Mouse (Mus musculus) embryonic fibroblast, embryonic 13.5 days (primary cell): ENCODE data around the gene Mag. TPM values are rescaled to one million over a fixed set of nuclear protein-coding genes. Genes with fewer than 3 reads are reported as not detected.
A peak's percentile ranks its signal among the peaks of the same experiment; 100 is the strongest.

Source experiments
- H3K27ac ChIP-seq: 2 replicates; pipeline ENCODE4 v1.5.1; 2012; ENCODE audit warnings: low read length, control low read depth, inconsistent platforms; ENCODE audit not compliant: insufficient read depth
- H3K4me1 ChIP-seq: 2 replicates; pipeline ENCODE4 v1.6.1; 2011; ENCODE audit warnings: low read length; ENCODE audit not compliant: control insufficient read depth, insufficient read depth
- H3K4me3 ChIP-seq: 2 replicates; pipeline ENCODE4 v1.5.1; 2011; ENCODE audit warnings: mild to moderate bottlenecking, control low read depth, low read length; ENCODE audit not compliant: insufficient read depth
- CTCF ChIP-seq: IDR thresholded peaks from 2 replicates; pipeline ENCODE4 v1.5.1; 2011; ENCODE audit warnings: mild to moderate bottlenecking, control low read depth, low read length, moderate library complexity, borderline replicate concordance; ENCODE audit not compliant: insufficient read depth
- POLR2A ChIP-seq: IDR thresholded peaks from 2 replicates; pipeline ENCODE4 v1.6.1; 2011; ENCODE audit warnings: low read depth, mild to moderate bottlenecking, control low read depth, low read length, moderate library complexity
- polyA plus RNA-seq: library from polyadenylated mRNA; stranded (reverse); fragments of >200 nt; gene quantifications from 2 replicates; pipeline ENCODE4 v1.2.4, GENCODE M21; 2011; ENCODE audit warnings: low read depth; ENCODE audit not compliant: missing spikeins, insufficient read length

The Mag gene
- not detected in 2 replicates for polyA plus RNA-seq

DNA sequence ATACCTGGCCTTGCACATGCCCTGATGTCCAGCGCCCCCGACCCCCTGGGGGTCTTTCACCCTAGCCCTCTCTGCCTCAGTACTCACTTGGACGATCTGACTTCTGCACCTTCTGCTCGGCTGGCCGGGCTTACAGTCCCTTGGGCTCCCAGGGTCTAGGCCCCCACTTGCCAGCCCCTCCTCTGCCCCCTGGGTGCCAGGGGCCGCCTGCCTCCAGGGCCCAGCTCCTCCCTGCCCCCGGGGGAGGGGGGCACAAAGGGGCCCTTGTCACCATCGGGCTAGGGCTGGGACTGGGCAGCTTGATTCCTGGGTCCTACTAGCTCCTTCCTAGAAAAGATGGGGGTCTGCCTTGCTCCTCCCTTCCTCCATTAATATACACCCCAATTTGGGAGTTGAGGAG is at the start of gene Mag:
Mag (minus strand) TSS at position 142 of the 400 bp plus-strand sequence.
- H3K4me3 ChIP-seq, result no peak within 1 kb of the TSS
- no peaks in the 10 kb centered on the region for H3K4me1 ChIP-seq
- TF ChIP-seq CTCF (no peak), POLR2A (no peak)
- no peak within 1 kb of the TSS for H3K27ac ChIP-seq

DNA sequence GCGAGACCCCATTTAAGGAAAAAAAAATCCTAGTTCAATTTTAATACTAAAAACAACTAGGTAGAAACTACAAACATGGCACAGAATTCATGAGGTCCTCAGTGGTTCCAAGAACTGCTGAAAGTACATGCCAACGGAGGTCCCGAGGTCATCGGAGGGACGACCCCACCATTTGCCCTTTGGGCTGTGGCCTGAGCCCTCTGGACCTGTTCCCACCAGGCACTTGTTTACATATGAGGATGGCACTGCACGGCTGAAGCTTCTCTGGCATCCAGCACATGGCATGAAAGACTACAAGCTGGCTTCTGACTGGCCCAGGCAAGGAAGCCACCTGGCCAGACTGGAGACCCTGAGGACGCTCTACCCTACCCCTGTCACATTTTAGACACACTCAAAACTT is 49.7 kb upstream of the Mag start:
- Histone ChIP-seq H3K4me1 (no peaks in the 10 kb centered on the region), H3K27ac (no peak overlapping the region), H3K4me3 (no peak overlapping the region)
- no peak for TF ChIP-seq POLR2A
- no peak for TF ChIP-seq CTCF

DNA sequence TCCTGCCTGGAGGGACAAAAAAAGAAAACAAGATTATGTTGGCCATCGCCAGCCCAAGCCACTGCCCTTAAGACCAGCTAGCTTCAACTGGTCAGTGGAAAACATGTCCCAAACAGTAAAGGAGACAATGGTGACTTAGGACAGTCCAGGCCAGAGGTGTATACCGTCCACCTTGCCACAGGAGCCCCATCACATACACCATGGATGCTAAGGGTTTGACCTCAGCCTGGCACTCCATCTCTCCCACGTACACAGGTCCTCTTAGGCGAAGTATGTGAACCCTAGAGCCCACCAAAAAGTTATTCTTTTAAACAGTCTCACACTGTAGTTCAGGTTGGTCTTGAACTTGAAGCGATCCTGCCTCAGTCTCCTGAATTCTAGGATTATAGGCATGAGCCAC is 48.2 kb upstream of the Mag start:
- Histone ChIP-seq H3K4me3 (no peak overlapping the region), H3K4me1 (no peaks in the 10 kb centered on the region; the same call in 1 of the 2 replicates), H3K27ac (no peak overlapping the region)
- TF ChIP-seq CTCF (no peak), POLR2A (peak; percentile 57)

DNA sequence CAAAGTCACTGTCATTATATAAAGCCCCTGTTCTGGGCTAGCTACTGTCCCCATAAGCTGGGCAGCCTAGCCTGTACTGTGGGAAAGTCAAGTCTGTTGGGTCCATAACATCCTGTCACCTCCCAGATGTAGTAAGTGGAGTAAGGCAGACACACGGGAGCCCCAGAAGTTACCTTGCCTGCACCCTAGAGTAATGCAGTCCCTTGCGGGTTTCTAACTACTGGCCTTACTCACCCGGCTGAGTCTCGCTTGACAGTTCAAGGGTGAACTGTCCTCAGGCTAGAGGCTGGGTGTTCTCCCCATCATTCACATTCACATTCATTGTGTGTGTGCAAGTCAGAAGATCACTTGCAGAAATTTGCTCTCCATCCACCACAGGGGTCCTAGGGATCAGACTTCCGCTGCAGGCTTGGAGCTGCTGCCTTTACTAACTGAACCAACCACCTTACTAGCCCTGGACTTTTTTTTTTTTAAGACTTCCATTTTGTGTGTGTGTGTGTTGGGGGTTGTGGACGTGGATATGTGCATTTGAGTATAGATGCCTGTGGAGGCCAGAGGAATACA is 45.2 kb upstream of the Mag start:
- TF ChIP-seq CTCF (no peak), POLR2A (0 out of 2 replicates have a peak, but pooled peaks have one; percentile 38)
- peaks cover 4% of the 10 kb centered on the region; the same call in 1 of the 2 replicates for H3K4me1 ChIP-seq
- no peak overlapping the region for H3K27ac ChIP-seq
- no peak overlapping the region for H3K4me3 ChIP-seq

DNA sequence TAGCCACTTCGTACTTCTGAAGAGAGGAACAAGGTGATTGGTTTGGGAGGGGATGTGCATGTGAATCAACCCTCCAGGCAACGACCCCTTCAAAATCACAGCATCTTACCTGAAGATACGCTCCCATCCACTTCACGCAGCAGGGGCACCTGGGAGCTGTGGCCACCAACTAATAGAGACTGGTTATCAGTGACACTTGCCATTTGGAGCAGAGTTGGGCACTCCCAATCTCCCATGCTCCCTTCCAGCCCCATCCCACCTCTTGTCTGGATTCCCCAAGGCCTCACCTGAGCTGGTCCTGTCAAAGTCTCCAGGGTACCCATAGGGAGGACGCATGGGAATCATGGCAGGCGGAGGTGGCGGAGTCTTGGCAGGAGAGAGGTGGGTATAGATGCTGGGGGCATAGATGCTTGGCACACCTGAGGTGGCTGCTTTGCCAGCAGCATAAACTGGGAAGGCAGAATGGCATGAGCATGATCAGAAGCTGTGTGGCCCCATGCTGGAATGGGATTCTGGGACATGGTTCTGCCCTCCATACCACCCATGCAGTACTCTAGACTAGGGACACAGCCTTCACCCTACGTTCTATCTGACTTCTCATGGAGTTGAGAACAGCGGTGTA is 44.3 kb upstream of the Mag start:
- H3K27ac ChIP-seq, result no peak overlapping the region
- H3K4me1 ChIP-seq, result peaks cover 4% of the 10 kb centered on the region; the same call in 1 of the 2 replicates
- no peak overlapping the region for H3K4me3 ChIP-seq
- TF ChIP-seq CTCF (no peak), POLR2A (peak; percentile 34; the same call in 1 of the 2 replicates)

DNA sequence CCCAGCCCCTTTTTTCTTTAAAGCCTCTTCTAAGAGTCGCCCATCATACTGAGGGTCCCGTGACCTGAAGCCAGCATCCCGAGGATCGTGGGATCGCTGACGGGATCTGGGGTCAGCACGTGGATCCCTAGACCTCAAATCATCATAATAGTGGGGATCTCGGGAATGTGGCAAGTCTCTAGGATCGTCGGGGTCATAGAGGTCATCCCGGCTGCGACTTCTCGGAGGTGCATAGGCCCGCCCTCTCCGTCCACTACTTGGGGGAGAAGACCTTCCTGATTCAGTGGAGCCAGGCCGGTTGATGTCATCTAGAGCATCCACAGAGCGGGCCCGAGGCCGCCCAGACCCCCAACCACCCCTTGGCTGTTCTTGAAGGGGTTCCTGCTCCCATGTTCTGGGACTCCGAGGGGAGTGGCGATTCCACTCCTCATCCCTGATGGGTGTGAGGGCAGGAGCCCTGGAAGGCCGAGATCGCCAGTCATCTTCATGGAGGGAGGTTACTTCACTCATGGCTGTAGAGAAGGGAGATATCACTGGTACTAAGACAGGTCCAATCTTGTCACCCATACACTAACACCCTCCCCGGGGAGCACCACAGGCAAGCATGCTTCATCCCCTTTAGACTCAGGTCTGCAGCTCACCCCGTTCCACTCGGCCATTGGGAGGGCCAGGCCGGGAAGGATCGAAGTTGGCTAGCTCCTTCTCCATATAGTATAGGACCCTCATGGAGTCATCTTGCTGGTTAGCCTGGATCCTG is 43.6 kb upstream of the Mag start:
- H3K27ac ChIP-seq, result peak overlapping the region; percentile 94; the same call in 1 of the 2 replicates
- H3K4me1 ChIP-seq, result peaks cover 4% of the 10 kb centered on the region; the same call in 1 of the 2 replicates
- no peak; the same call in 1 of the 2 replicates for TF ChIP-seq POLR2A
- no peak for TF ChIP-seq CTCF
- H3K4me3 ChIP-seq, result peak overlapping the region; percentile 77

DNA sequence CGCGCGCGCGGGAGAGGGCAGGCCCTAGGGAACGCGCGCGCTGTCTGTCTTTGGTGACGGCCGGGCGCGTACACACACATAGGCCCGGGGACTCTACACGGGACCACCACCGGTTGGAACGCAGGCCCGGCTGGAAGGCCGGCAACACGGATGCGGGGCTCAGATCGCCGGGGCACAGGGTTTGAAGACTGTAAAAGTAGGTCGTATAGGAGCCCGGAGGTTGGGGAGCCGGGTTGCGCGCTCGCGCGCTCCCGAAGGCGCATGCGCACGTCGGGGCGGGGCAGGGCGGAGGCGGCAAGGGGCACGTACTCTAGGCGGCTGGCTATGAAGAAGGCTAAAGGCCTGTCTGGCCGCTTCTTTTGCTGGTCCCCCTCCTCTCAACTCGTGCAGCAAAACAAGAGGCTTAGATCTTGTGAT is 42.7 kb upstream of the Mag start:
- Histone ChIP-seq H3K27ac (peak overlapping the region; percentile 94), H3K4me1 (peaks cover 4% of the 10 kb centered on the region), H3K4me3 (peak overlapping the region; percentile 77)
- TF ChIP-seq CTCF (no peak), POLR2A (peak; percentile 85)

DNA sequence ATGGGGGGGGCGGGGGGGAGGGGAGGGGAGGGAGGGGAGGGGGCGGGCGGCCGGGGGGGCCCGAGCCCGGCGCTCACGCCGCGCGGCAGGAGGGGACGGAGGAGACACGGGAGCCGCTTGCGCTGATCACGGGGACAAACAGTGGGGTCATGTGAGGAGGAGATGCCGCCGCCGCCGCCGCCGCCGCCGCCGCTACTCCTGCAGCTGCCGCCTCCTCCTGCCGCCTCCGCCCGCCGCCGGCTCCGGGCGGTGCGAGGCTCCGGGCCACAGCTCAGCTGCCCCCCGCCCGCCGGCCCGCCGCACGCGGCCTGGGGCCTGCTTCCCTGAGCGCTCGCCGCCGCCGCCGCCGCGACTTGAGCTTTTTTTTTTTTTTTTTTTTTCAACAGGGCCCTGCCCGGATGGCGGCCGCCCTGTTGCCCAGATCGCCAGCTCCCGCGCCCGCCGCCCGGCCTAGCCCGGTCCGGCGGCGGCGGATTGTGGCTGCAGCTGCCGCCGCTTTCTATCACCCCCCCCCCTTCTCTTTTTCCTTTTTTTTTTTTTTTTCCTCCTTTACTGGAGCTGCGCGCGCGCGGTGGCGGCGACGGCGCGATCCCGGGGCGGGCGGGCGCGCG is 42.2 kb upstream of the Mag start, which contains the start of gene Usf2:
Usf2 (minus strand) TSS at position 48 of the 611 bp plus-strand sequence.
- peak within 1 kb of the TSS; percentile 94 for H3K27ac ChIP-seq
- peaks cover 4% of the 10 kb centered on the region for H3K4me1 ChIP-seq
- H3K4me3 ChIP-seq, result peak within 1 kb of the TSS; percentile 91
- TF ChIP-seq CTCF (no peak), POLR2A (0 out of 2 replicates have a peak, but pooled peaks have one; percentile 35)

DNA sequence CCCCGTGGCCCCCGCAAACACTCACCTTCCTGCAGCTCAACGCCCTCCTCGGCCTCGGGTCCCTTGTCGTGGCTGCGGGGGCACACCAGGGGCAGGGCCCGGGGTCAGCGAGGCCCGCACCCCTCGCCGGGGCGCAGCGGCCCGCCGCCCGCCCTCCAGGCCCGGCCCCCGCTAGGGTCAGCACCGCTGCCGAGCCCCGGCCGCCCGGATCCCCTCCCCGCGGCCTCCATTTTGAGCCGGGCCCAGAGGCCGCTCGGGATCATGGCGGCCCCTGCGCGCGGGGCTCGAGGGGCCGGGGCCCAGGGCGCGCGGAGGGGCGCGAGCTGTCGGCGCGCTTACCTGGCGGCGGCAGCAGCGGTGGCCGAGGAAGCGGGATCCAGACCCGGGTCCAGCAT is 41.7 kb upstream of the Mag start:
- Histone ChIP-seq H3K4me3 (peak overlapping the region; percentile 91), H3K4me1 (peaks cover 4% of the 10 kb centered on the region), H3K27ac (peak overlapping the region; percentile 54)
- TF ChIP-seq CTCF (no peak), POLR2A (no peak)
